Mouse (Mus musculus): Measurements from ENCODE around the gene Olfm3. TPM values are rescaled to one million over a fixed set of nuclear protein-coding genes. Genes with fewer than 3 reads are reported as not detected.

Gene Olfm3
- total RNA-seq (2023; ENCODE audit: inconsistent age) = not detected in 4 replicates

GRCm38 (mm10) chr3:114903924-114904438 lies at the start of gene Olfm3:
TSS of gene Olfm3 (plus strand) at chr3:114904078.

All from B cell, adult (primary cell).